Mouse (Mus musculus) olfactory bulb, adult 2 months (tissue): ENCODE results near the gene Mta2.

Experiments
- CTCF ChIP-seq: fragments of 200-500 bp; IDR thresholded peaks from 2 replicates; pipeline ENCODE4 v1.5.1; 2012; ENCODE audit warnings: low read depth, mild to moderate bottlenecking, low read length, moderate library complexity; ENCODE audit not compliant: insufficient read depth
- POLR2A ChIP-seq: fragments of 200-500 bp; IDR thresholded peaks from 2 replicates; pipeline ENCODE4 v1.6.1; 2012; ENCODE audit warnings: mild to moderate bottlenecking, low read depth, low read length, moderate library complexity; ENCODE audit not compliant: insufficient read depth

DNA sequence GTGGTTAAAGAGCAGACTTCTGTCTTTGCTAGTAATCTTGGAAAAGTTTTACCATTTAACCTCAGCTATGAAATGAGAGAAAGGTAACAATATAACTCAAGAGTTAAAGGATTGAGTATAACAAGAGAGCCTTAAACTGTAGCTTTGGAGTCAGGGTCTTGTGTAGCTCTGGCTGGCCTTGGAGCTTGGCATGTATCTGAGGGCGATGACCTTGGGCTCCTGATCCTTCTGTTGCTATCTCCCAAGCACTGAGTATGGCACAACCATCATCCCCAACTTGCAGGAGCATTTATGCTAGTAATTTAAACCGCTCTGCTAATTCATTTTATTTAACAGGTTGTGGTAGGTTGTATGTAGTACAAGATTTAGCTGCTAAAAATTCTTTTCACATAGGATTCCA lies 33.8 kb downstream of the Mta2 start:
- no peak for TF ChIP-seq CTCF
- TF ChIP-seq POLR2A: no peak
